Mouse (Mus musculus) inflammation-experienced regulatory T-cells (primary cell): Measurements from ENCODE around the gene Gm49359. TPM values are rescaled to one million over a fixed set of nuclear protein-coding genes. Genes with fewer than 3 reads are reported as not detected.

Source experiments
- polyA plus RNA-seq, 2 experiments: library from polyadenylated mRNA; unstranded; fragments of 100-300 nt; shearing (Covaris generic); gene quantifications; one replicate each; pipeline ENCODE4 v1.2.1; 2017

The Gm49359 gene
- 10 to 100 TPM in 1 of 2 experiments, 1 to 10 TPM in 1; 5.0 to 11.3 TPM for polyA plus RNA-seq

DNA sequence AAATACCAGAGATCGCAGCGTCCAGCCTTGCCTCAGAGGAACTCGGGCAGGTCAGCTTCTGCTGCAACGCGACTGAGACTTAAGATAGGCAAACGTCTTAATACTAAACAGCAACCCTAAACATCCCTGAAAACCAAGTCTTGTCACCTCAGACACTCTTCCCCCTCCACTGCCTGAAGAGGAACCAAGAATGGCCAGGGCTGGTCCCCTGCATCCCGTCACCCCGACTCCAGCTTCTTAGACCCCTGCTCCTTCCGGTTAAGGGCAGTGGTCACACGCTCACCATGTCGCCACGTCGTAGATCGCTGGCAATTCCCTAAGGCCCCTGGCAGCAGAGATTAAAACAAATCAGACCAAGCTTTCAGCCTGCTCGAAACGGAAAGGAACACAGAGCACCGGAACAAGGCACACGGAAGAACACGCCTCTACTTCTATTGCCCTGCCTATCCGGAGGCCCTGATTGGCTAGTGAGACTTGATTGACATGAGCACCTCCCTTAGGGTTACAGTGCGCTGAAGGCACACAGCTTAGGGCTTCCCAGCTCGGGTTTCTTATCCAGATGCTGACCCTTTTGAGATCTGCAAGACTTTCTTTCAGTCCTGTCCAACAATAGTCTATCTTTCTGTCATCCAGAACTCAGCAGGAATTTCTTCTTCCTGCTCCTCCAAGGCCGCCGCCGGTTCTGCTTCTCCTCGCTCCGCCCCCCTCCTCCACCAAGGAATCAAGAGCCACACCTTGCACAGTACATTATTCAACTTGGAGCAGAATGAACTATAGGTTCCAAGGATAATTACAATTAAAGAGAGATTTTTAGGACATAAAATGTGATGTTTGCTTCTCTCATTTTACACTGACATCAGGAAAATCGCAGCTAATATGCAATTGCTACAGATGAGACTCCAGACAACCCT is at the start of gene Gm49359:
Gene Gm49359 (minus strand): TSS at position 409 of the 911 bp plus-strand sequence.

Other genes starting within 250 kb of the Gm49359 start
- 1 to 10 TPM; 3.0 to 5.7 TPM for gene Gm3604, start 83.7 kb downstream of the Gm49359 start, polyA plus RNA-seq
- under 1 TPM in 1 of 2 experiments, not detected in 1; 0.18 TPM for gene Zfp935, start 91.7 kb upstream of the Gm49359 start, polyA plus RNA-seq
- gene Zfp934, start 104.4 kb upstream of the Gm49359 start, polyA plus RNA-seq, result 10 to 100 TPM in 1 of 2 experiments, 1 to 10 TPM in 1; 7.8 to 14.7 TPM
- gene 6720489N17Rik, start 157.3 kb upstream of the Gm49359 start, polyA plus RNA-seq, result 1 to 10 TPM; 2.6 to 4.7 TPM